Mouse (Mus musculus) megakaryocyte-erythroid progenitor cell, adult 5-6 weeks (primary cell): Measurements from ENCODE around the gene Slc6a8. TPM values are rescaled to one million over a fixed set of nuclear protein-coding genes. Genes with fewer than 3 reads are reported as not detected.

ENCODE experiments used
- ATAC-seq: replicated peaks from 2 replicates; pipeline ENCODE4 v1.8.0; 2016; ENCODE audit warnings: mild to moderate bottlenecking, inconsistent platforms; ENCODE audit not compliant: severe bottlenecking, poor library complexity, low FRiP score, low TSS enrichment
- total RNA-seq, 2 experiments: library from RNA; stranded (forward) in 1 of 2; stranded (reverse) in 1 of 2; fragments of 200-1000, 215-1000 nt in 1 of 2; fragments of >200 nt in 1 of 2; fragmentation: Nextera tagmentation in 1 of 2; gene quantifications; 2 replicates each; pipeline ENCODE4 v1.2.3; 2014 to 2017

Slc6a8 gene
- total RNA-seq, 2 experiments from 2014 or later = not detected

DNA sequence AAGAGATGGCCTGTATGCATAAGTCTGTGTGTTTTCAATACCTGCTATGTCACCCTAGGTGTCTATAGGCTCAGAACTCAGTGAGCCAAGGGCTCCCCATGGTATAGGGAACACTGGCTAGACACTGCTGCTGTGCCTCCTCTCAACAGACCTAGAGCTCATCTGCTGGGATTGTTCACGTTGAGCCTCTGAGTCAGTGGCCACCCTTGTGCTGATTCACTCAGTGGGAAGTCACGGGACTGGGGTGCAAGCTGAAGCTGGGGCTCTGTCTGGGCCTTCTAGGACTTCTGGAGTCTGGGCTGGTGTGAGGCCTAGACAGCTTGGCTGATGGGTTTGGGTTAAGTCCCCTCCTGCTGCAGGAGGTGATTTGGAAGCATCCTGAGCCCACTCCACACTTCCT, 2.3 kb downstream of the Slc6a8 start:
- ATAC-seq = no peak

DNA sequence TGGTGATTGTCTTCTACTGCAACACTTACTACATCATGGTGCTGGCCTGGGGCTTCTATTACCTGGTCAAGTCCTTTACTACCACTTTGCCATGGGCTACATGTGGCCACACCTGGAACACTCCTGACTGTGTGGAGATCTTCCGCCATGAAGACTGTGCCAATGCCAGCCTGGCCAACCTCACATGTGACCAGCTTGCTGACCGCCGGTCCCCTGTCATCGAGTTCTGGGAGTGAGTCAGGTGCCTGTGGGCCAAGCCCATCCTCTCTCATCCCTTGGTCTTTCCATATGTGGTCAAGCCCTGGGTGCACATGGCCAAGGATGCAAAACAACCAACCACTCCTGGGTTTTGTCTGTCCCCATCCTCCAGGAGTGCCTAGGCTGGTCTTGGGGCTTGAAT, 3.7 kb downstream of the Slc6a8 start:
- no peak for ATAC-seq

DNA sequence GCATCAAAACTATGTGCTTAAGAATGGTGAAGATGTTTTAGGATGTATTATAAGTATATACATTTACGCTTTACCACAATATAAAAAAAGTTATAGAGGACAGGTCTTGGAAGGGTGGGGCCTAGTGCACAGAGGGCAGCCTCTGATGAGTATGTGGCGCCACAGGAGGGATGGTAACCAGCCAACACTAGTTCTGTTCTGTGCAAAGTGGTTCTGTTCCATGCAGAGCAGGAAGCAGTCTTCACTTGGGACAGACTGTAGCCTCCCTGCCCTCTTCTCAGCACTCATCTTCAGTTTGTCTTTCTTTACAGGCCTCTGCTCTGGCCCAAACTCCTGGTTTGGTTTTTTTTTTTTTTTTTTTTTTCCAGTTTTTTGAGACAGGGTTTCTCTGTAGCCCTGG, 11.2 kb downstream of the Slc6a8 start:
- ATAC-seq = no peak

DNA sequence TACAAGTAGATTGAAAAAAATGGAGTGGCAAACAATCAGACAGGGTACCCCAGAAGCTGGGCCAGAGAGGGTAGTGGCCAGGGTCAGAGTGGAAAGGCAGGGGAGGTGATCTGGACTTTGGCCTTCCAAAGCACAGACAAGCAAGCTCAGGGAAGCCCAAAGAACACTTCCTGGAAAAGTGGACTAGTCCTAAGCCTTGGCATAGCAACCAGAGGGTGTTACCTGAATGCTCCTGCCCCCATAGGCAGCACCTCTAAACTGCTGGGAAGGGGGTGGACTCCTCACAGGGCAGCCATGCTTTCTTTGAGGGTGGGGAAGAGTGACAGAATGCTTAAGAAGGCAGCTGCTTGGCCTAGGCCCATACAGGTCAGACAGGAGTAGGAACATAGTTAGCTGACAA, 12.0 kb downstream of the Slc6a8 start:
- ATAC-seq = no peak

DNA sequence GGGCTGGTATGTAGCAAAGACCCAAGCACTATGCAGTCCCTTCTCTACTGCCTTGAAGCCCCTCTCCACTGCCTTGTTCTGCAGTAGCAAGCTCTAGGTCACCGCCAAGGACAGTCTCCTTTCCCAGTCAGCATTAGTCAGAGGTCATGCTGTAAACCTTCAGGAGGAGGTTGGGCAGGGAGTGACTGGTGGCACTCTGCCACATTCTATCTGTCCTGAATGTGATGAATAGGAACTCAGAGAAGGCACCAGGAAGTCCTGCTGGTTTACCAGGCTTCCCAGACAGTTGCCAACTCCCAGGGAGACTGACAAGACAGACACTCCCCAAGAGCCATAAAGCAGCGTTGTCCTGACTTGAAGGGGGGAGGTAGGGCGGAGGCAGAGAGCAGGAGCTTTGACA, 12.7 kb downstream of the Slc6a8 start:
- ATAC-seq = no peak

DNA sequence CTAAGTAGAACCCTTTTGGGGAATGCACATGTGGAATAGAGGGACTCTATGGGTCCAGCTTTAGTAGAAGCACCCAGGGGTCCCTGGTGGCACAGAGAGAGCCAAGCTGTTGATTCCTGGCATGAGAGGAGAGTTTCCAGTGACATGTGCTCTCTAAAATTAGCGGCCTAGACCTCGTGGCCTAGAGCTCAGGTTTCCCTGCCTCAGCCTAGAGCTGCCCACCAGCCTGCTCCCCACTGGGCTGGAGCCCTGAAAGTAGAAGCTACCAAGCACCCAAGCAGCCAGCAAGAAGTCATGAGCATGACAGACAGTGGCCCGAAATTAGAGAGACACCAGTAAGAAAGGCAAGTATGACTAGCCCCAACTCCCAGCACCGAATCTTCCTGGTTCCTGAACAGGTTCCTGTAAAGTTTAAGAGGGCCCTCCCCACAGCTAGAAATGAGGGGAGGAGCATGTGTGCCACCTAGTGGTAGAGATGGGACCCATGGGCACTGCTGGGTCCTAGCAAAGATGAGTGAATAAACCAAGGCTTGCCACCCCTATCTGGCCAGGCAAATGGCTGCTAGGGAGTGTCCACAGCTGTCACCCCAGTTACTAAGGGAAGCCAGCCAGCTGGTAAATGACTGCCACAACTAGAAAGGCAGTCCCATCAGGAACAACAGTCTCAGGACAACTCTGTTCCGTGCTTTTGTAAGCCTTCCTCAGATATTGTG, 18.1 kb downstream of the Slc6a8 start:
- ATAC-seq = peak; percentile 87

DNA sequence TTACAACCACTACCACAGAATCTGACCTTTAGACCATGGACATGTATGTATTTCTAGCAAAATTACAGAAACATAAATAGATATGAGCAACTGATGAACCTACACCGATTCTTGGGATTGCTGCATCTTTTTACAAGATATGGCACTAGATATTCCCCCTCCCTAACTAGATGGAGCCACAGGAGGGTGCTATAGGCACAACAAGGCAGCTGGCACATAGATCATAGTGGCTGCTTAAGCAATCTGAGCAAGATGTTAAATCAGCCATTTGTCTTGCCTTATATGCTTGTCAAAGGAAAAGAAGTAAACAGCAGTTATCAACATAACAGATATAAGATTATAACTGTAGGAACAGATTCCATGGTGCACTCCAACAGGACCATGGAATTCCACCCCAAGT, 27.5 kb downstream of the Slc6a8 start:
- no peak for ATAC-seq

DNA sequence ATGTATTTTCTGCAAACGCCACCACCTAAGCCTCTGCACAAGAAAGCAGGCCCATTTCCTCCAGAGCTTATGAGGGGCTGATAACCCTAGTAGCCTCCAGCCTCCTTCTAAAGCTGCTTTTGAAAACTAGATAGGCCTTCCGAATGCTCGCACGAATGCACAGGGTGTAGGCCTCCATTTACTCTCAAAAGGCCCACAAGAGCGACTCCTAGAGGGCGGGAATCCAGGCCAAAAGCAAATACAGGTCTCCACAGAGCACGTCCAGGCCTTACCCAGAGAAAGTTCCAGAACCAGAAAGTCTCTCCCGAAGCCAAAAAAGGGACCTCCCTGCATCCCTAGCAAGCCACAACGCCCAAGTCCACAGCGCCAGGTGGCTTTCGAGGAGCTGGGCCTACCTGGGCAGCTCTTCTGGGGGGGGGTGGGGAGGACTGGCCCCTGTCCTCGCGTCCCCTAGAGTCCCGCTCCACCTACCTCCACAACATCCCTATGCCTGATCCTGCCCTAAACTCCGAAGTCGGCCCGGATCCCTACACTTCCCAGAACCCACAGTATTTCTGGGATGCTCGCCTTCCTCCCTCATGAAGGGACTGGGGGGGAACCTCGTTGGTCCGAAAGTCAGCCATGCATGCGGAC, 42.6 kb downstream of the Slc6a8 start:
- peak; percentile 21 for ATAC-seq

DNA sequence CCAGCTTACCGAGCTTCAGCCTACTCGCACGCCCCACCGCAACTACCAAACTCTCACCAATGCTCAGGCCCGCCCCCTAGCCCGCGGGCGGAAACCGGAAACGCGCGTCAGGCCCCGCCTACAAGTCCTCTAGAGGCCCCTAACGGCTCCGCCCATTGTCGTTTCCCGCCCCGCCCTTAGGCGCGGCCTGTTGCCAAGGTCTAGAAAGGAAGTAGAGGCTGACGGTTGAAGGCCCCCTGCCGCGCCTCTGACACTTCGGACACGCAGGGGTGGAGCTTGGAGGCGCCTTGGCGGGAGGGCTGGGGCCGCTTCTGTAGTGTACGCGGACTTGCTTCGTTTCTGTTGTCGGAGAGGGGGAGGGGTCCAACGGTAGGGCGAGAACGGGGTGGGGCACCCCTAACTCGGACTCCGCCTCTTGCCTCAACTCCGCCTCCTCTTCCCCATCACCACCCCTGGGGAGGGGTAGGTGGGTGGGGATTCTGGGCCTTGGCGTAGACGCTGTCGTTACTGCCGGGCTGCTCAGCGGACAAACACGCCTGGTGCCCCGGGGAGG, 43.2 kb downstream of the Slc6a8 start, which contains the start of the genes Bcap31 and Abcd1:
Gene Bcap31 (minus strand): TSS at position 67 of the 553 bp plus-strand sequence.
Gene Abcd1 (plus strand): TSS at position 489 of the 553 bp plus-strand sequence.
- ATAC-seq = peak; percentile 83

DNA sequence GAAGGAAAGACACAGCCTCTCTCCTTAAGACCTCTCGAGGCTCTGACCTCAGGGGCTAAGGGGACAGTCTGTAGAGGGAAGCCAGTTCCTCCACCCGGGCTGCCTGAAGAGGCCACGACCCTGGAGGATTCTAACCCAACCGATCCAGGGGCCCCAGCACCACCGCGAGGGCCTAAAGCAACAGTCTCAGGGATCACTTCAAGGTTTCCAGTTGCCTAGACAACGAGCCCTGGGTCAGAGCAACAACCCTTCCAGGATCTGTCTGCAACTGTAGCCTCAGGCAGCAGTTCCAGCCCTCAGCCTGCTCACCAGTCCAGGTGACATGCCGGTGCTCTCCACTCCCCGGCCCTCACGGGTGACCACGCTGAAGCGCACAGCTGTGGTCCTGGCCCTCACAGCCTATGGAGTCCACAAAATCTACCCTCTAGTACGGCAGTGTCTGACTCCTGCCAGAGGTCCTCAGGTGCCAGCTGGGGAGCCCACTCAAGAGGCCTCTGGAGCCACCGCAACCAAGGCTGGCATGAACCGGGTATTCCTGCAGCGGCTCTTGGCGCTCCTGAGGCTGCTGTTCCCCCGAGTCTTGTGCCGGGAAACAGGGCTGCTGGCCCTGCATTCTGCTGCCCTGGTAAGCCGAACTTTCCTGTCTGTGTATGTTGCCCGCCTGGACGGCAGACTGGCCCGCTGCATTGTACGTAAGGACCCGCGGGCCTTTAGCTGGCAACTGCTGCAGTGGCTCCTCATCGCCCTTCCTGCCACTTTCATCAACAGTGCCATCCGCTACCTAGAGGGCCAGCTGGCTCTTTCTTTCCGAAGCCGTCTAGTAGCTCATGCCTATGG, 44.0 kb downstream of the Slc6a8 start:
- peak; percentile 11 for ATAC-seq

DNA sequence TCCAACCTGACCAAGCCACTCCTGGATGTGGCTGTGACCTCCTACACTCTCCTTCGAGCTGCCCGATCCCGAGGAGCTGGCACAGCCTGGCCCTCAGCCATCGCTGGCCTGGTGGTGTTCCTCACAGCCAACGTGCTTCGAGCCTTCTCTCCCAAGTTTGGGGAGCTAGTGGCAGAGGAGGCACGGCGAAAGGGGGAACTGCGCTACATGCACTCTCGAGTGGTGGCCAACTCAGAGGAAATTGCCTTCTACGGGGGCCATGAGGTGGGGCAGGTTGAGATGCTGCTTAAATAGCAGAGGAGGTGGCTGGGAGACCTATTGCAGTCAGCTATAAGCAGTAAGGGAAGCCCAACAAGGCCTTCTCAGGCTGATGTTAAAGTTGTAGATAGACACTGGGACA, 44.7 kb downstream of the Slc6a8 start:
- no peak for ATAC-seq

DNA sequence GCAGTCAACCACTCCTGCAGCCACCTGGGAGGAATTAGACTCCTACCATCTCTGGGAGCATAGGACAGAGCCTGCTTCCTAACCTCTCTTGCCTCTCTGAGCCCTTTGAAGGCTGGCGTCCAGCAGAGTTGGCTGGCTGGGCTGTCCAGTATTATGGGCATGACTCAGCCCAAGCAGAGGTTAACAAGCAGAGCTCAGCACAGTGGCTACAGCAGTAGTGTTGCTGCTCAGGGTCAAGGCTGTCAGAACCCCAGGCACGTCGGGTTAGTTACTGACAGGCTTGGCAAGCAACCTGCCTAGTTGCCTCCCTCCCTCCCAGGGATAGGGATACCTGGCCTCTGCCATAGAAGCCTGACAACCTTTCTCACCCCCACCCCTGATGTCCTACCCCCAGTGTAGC, 45.3 kb downstream of the Slc6a8 start:
- no peak for ATAC-seq

DNA sequence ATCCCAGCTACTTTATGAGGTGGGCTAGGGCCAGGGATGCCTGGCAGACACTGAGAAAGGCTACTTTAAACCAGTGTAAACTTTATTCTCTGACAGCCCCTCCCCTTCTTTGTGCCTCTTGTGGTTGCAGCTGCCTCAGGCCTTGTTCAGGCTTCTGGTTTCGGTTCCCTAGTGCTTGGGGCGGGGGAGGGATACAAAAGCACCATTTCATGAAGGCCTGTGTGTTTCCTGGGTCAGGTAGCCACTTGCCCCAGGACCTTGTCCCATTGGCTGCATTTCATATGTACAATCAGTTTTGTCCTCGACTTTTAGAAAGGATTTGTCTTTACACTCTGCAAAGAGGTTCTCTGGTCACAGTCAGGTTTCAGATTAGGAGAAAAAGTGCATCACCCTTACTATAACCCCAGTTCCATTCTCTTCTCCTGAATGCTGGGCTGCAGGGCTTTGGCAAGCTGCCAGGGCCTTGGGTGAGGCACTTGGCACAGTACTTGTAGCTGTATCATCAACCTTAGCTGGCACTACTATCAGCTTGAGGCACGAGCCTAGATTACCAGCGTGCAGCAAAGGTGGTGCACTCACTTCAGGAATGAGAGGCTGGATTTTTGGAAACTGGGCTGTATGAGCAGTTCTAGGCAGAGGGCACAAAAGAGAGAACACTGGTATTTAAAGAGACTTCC, 45.9 kb downstream of the Slc6a8 start:
- peak; percentile 29 for ATAC-seq

DNA sequence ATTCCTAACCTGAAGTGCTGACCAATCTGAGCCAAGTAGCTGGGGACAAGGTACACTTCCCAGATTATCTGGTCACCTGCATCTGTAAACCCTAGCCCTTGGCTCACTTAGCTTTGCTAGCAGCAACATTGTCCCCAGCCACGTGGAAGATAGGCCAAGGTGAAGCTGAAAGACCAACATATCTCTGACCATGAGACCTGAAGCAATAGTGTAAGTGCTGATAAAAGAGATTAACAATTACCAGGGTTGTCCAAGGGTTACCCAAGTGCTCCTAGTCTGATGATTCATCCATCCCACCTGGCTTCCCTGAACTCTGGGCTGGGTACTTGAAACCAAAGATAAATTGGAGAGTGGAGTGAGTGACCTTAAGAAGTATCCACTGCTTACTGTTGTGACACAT, 58.0 kb downstream of the Slc6a8 start:
- ATAC-seq = no peak

Other genes with a start within 250 kb of the Slc6a8 start
- not detected in 2 replicates for gene Trex2, start 237.8 kb upstream of the Slc6a8 start, total RNA-seq (2014; fragmentation: Nextera tagmentation)
- not detected in 2 replicates for gene Trex2, start 237.8 kb upstream of the Slc6a8 start, total RNA-seq (2017)
- 37.5 and 56.0 TPM in 2 replicates for gene Haus7, start 214.1 kb upstream of the Slc6a8 start, total RNA-seq (2014; fragmentation: Nextera tagmentation)
- 81.1 and 85.6 TPM in 2 replicates for gene Haus7, start 214.1 kb upstream of the Slc6a8 start, total RNA-seq (2017)
- gene Bgn, start 189.5 kb upstream of the Slc6a8 start, total RNA-seq (2014; fragmentation: Nextera tagmentation) = 5.3 TPM in 1 of 2 replicates, not detected in the other
- 0.50 and 2.4 TPM in 2 replicates for gene Bgn, start 189.5 kb upstream of the Slc6a8 start, total RNA-seq (2017)
- gene Atp2b3, start 170.1 kb upstream of the Slc6a8 start, total RNA-seq (2014; fragmentation: Nextera tagmentation) = not detected in 2 replicates
- gene Atp2b3, start 170.1 kb upstream of the Slc6a8 start, total RNA-seq (2017) = not detected in 2 replicates
- 1.5 TPM in 1 of 2 replicates, not detected in the other for gene Dusp9, start 33.7 kb upstream of the Slc6a8 start, total RNA-seq (2014; fragmentation: Nextera tagmentation)
- 0.38 and 0.61 TPM in 2 replicates for gene Dusp9, start 33.7 kb upstream of the Slc6a8 start, total RNA-seq (2017)
- gene Pnck, start 13.0 kb upstream of the Slc6a8 start, total RNA-seq (2014; fragmentation: Nextera tagmentation) = 2.7 TPM in 1 of 2 replicates, not detected in the other
- gene Pnck, start 13.0 kb upstream of the Slc6a8 start, total RNA-seq (2017) = not detected in 2 replicates
- 117 and 129 TPM in 2 replicates for gene Bcap31, start 43.0 kb downstream of the Slc6a8 start, total RNA-seq (2014; fragmentation: Nextera tagmentation)
- gene Bcap31, start 43.0 kb downstream of the Slc6a8 start, total RNA-seq (2017) = 177 and 215 TPM in 2 replicates
- 8.9 and 12.1 TPM in 2 replicates for gene Abcd1, start 43.4 kb downstream of the Slc6a8 start, total RNA-seq (2014; fragmentation: Nextera tagmentation)
- gene Abcd1, start 43.4 kb downstream of the Slc6a8 start, total RNA-seq (2017) = 3.5 and 6.4 TPM in 2 replicates
- not detected in 2 replicates for gene Plxnb3, start 83.9 kb downstream of the Slc6a8 start, total RNA-seq (2014; fragmentation: Nextera tagmentation)
- 0.19 TPM in 1 of 2 replicates, not detected in the other for gene Plxnb3, start 83.9 kb downstream of the Slc6a8 start, total RNA-seq (2017)
- gene Srpk3, start 101.3 kb downstream of the Slc6a8 start, total RNA-seq (2014; fragmentation: Nextera tagmentation) = not detected in 2 replicates
- gene Srpk3, start 101.3 kb downstream of the Slc6a8 start, total RNA-seq (2017) = not detected in 2 replicates
- 216 and 277 TPM in 2 replicates for gene Idh3g, start 113.7 kb downstream of the Slc6a8 start, total RNA-seq (2014; fragmentation: Nextera tagmentation)
- 239 and 271 TPM in 2 replicates for gene Idh3g, start 113.7 kb downstream of the Slc6a8 start, total RNA-seq (2017)
- gene Ssr4, start 113.9 kb downstream of the Slc6a8 start, total RNA-seq (2014; fragmentation: Nextera tagmentation) = 246 and 263 TPM in 2 replicates
- 136 and 138 TPM in 2 replicates for gene Ssr4, start 113.9 kb downstream of the Slc6a8 start, total RNA-seq (2017)
- 0.31 TPM in 1 of 2 replicates, not detected in the other for gene Pdzd4, start 151.8 kb downstream of the Slc6a8 start, total RNA-seq (2014; fragmentation: Nextera tagmentation)
- gene Pdzd4, start 151.8 kb downstream of the Slc6a8 start, total RNA-seq (2017) = 0.30 TPM in 1 of 2 replicates, not detected in the other
- gene Avpr2, start 219.0 kb downstream of the Slc6a8 start, total RNA-seq (2014; fragmentation: Nextera tagmentation) = not detected in 2 replicates
- not detected in 2 replicates for gene Avpr2, start 219.0 kb downstream of the Slc6a8 start, total RNA-seq (2017)
- not detected in 2 replicates for gene L1cam, start 223.0 kb downstream of the Slc6a8 start, total RNA-seq (2014; fragmentation: Nextera tagmentation)
- gene L1cam, start 223.0 kb downstream of the Slc6a8 start, total RNA-seq (2017) = 0.15 and 2.0 TPM in 2 replicates
- 27.6 and 32.5 TPM in 2 replicates for gene Arhgap4, start 248.7 kb downstream of the Slc6a8 start, total RNA-seq (2014; fragmentation: Nextera tagmentation)
- 13.7 and 20.1 TPM in 2 replicates for gene Arhgap4, start 248.7 kb downstream of the Slc6a8 start, total RNA-seq (2017)
- 224 and 245 TPM in 2 replicates for gene Naa10, start 248.8 kb downstream of the Slc6a8 start, total RNA-seq (2014; fragmentation: Nextera tagmentation)
- gene Naa10, start 248.8 kb downstream of the Slc6a8 start, total RNA-seq (2017) = 150 TPM in 2 replicates